Mouse (Mus musculus) bone marrow macrophage, adult 2 months (primary cell): Measurements from ENCODE around the gene Olfr1418.

Experiments
- CTCF ChIP-seq: IDR thresholded peaks from 2 replicates; pipeline ENCODE4 v1.5.1; 2012; ENCODE audit warnings: low read depth, mild to moderate bottlenecking, low read length, moderate library complexity
- POLR2A ChIP-seq: IDR thresholded peaks from 2 replicates; pipeline ENCODE4 v1.6.1; 2012; ENCODE audit warnings: mild to moderate bottlenecking, low read depth, low read length, borderline replicate concordance

DNA sequence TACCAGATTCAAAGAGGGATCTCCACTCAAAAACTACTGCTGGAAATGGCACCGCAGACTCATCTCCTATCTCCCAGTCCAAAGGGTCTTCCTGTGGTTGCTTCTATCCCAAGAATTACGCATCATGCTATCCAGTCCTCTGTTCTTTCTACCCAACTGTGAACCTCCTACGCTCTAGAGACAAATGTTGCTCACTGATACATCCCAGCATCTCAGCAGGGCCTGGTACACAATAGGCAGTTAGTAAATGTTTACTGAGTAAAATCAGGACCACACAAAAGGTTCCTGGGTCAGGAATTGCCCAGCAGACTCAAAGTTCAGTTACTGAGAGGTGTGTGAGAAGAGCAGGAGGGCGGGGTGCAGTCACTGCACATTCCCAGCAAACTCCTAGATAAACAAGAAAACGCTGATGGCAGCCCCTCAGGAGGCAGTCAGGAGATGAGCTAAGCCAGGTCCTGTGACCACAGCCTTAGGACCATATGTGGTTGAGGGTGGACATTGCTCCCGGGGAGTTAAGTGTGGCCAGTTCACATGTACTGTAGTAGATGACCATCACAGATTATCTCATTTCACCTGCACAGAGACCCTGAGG, 46.0 kb downstream of the Olfr1418 start:
- TF ChIP-seq POLR2A = no peak
- no peak for TF ChIP-seq CTCF
